Mouse (Mus musculus) kidney, adult 2 months (tissue): Measurements from ENCODE around the gene 4930544D05Rik. TPM values are rescaled to one million over a fixed set of nuclear protein-coding genes. Genes with fewer than 3 reads are reported as not detected.
A peak's percentile ranks its signal among the peaks of the same experiment; 100 is the strongest.

Experiments
- DNase-seq: peaks from one replicate; pipeline ENCODE4 v3.0.0; 2021
- H3K27ac ChIP-seq: fragments of 200-500 bp; 2 replicates; pipeline ENCODE4 v1.5.1; 2012; ENCODE audit warnings: low read depth, low read length, control low read depth, inconsistent platforms; ENCODE audit not compliant: insufficient read depth
- H3K27me3 ChIP-seq: fragments of 200-500 bp; replicated peaks from 2 replicates; pipeline ENCODE4 v1.6.1; 2012; ENCODE audit warnings: mild to moderate bottlenecking, moderate library complexity, low read length, inconsistent platforms; ENCODE audit not compliant: control insufficient read depth, insufficient read depth
- H3K36me3 ChIP-seq: fragments of 200-500 bp; 2 replicates; pipeline ENCODE4 v1.6.1; 2012; ENCODE audit warnings: mild to moderate bottlenecking, moderate library complexity, low read length, inconsistent platforms; ENCODE audit not compliant: control insufficient read depth, insufficient read depth
- H3K4me1 ChIP-seq: fragments of 200-500 bp; 2 replicates; pipeline ENCODE4 v1.6.1; 2011; ENCODE audit warnings: low read length; ENCODE audit not compliant: control insufficient read depth, insufficient read depth
- H3K4me3 ChIP-seq: fragments of 200-500 bp; 2 replicates; pipeline ENCODE4 v1.5.1; 2011; ENCODE audit warnings: mild to moderate bottlenecking, low read depth, low read length, control low read depth; ENCODE audit not compliant: insufficient read depth
- CTCF ChIP-seq: fragments of 200-500 bp; conservative IDR thresholded peaks from 2 replicates; pipeline ENCODE4 v1.5.1; 2011; ENCODE audit warnings: low read depth, mild to moderate bottlenecking, control low read depth, low read length, moderate library complexity, mixed read lengths; ENCODE audit not compliant: insufficient read depth, insufficient read length
- POLR2A ChIP-seq: fragments of 200-500 bp; IDR thresholded peaks from one replicate; pipeline ENCODE4 v1.6.1; 2011; ENCODE audit warnings: low read depth, low read length, control low read depth
- WGBS: fragments of 180-500 bp; shearing (Covaris S2); methylation state at CpG from one replicate; pipeline ENCODE4 v1.1.7; 2018; 5-methylcytosine and 5-hydroxymethylcytosine counted together
- polyA plus RNA-seq: library from polyadenylated mRNA; depleted of rRNA; stranded (reverse); fragments of >200 nt; gene quantifications from 2 replicates; pipeline ENCODE4 v1.2.3, GENCODE M21; 2012

The 4930544D05Rik gene
- polyA plus RNA-seq, 1 experiment, result not detected

DNA sequence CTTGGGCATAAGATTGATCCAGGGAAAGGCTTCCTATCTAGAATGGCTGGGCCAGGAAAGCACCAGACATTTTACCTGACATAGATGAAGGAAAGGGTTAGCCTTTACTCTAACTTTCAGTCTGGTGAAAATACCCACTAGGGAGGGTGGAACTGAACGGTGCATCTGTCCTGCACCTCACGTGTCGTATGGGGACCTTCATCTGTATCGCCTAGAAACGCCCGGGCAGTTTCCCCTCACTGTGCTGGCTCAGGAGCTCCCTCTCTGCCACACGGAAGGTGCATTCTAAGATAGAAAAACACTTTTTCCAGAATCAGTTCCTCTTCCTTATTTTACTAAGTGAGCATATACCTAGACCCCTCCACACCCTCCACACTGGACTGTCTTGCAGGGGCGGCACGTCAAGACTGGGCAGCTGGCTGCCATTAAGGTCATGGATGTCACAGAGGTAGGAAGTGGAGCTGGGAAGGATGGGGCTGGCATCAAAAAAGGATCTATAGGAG, 17.1 kb upstream of the 4930544D05Rik start:
- DNase-seq, result no peak
- WGBS, result 79% methylated on average over 9 of the region's 9 CpGs

DNA sequence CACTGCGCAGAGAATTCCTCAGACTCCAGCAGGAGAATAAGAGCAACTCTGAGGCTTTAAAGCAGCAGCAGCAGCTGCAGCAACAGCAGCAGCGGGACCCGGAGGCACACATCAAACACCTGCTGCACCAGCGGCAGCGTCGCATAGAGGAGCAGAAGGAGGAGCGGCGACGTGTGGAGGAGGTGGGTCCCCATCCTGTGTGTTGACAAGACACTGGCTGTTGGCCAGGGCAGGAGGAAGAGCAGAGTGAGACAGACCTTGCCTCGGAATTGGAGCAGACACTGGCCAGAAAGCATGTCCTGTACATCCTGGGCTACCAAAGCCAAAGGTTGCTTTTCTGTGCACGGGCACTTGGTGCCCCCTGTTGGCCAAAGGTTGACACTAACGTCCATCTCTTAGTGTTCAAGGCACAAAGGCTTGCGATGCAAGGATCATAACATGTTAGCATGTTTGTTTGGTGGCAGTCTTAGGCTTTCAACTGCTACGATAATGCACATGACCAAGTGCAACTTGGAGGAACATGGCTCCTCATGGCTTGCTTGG, 10.6 kb upstream of the 4930544D05Rik start:
- DNase-seq, result peak; percentile 88
- no peaks in the 10 kb centered on the region; the same call in none of the 2 replicates for H3K36me3 ChIP-seq
- H3K4me3 ChIP-seq, result no peak overlapping the region
- TF ChIP-seq POLR2A (no peak), CTCF (peak; percentile 97)
- H3K27ac ChIP-seq, result no peak overlapping the region
- no peaks in the 10 kb centered on the region for H3K4me1 ChIP-seq
- H3K27me3 ChIP-seq, result no peaks in the 10 kb centered on the region
- WGBS, result 53% methylated on average over 14 of the region's 14 CpGs

More for the DNA sequence above, 17.1 kb upstream of the 4930544D05Rik start:
- no peak overlapping the region for H3K27ac ChIP-seq
- H3K27me3 ChIP-seq, result no peaks in the 10 kb centered on the region
- H3K4me3 ChIP-seq, result no peak overlapping the region
- no peaks in the 10 kb centered on the region for H3K36me3 ChIP-seq
- H3K4me1 ChIP-seq, result peaks cover 27% of the 10 kb centered on the region
- TF ChIP-seq POLR2A (no peak), CTCF (no peak)

DNA sequence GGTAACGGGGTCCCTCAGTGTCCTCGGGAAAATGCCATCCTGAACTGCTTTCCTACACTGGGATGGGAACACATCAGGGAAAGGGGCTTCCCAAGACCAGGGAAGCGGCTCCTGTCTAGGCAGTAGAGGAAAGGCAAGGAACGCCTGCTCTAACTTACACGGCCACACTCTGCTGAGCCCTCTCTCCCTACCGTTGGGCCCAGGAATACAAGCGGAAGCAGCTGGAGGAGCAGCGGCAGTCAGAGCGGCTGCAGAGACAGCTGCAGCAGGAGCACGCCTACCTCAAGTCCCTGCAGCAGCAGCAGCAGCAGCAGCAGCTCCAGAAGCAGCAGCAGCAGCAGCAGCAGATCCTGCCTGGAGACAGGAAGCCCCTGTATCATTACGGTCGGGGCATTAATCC, 8.9 kb upstream of the 4930544D05Rik start:
- H3K27me3 ChIP-seq, result no peaks in the 10 kb centered on the region
- H3K27ac ChIP-seq, result no peak overlapping the region
- H3K4me3 ChIP-seq, result no peak overlapping the region
- TF ChIP-seq CTCF (no peak), POLR2A (no peak)
- H3K36me3 ChIP-seq, result no peaks in the 10 kb centered on the region; the same call in none of the 2 replicates
- H3K4me1 ChIP-seq, result no peaks in the 10 kb centered on the region
- DNase-seq, result no peak
- WGBS, result 80% methylated on average over 12 of the region's 12 CpGs

GRCm38 (mm10) chr11:70607611-70608010, 8.0 kb upstream of the 4930544D05Rik start:
- no peak for DNase-seq
- 82% methylated on average over 9 of the region's 9 CpGs for WGBS
- Histone ChIP-seq H3K27me3 (no peaks in the 10 kb centered on the region), H3K36me3 (no peaks in the 10 kb centered on the region; the same call in none of the 2 replicates), H3K4me1 (no peaks in the 10 kb centered on the region), H3K27ac (no peak overlapping the region), H3K4me3 (no peak overlapping the region)
- TF ChIP-seq POLR2A (no peak), CTCF (no peak)

- Histone ChIP-seq H3K4me3 (no peak overlapping the region), H3K36me3 (no peaks in the 10 kb centered on the region; the same call in none of the 2 replicates), H3K27ac (no peak overlapping the region), H3K27me3 (no peaks in the 10 kb centered on the region), H3K4me1 (no peaks in the 10 kb centered on the region)
- TF ChIP-seq POLR2A (no peak), CTCF (peak; percentile 60)
- peak; percentile 86 for DNase-seq
- 73% methylated on average over 26 of the region's 26 CpGs for WGBS
Measured at GRCm38 (mm10) chr11:70608381-70609066, 7.1 kb upstream of the 4930544D05Rik start.

DNA sequence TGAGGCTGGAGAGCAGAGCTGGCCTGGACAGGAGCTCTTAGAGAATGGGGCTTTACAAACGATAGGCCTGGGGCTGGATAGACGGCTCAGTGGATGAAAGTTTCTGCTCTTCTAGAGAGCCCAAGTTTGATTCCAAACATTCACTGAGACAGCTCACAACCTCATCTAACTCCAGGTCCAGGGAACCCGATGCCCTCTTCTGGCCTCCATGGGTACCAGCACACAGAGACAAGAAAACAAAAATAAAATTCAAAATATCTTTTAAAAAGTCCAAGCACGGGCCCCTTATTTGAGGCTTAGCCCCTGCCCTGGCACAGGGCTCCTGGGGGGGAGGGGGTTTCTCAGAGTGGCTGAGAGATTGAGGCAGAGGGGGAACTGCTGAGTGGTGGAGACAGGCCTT, 4.9 kb upstream of the 4930544D05Rik start:
- Histone ChIP-seq H3K36me3 (no peaks in the 10 kb centered on the region; the same call in none of the 2 replicates), H3K27me3 (no peaks in the 10 kb centered on the region), H3K4me1 (peaks cover 5% of the 10 kb centered on the region; the same call in 1 of the 2 replicates), H3K27ac (no peak overlapping the region), H3K4me3 (no peak overlapping the region)
- WGBS, result 84% methylated on average over 4 of the region's 4 CpGs
- no peak for DNase-seq
- TF ChIP-seq POLR2A (no peak), CTCF (no peak; the same call in 1 of the 2 replicates)

GRCm38 (mm10) chr11:70612505-70612904, 3.1 kb upstream of the 4930544D05Rik start:
- 74% methylated on average over 7 of the region's 7 CpGs for WGBS
- H3K4me1 ChIP-seq, result peaks cover 5% of the 10 kb centered on the region; the same call in 1 of the 2 replicates
- H3K4me3 ChIP-seq, result no peak overlapping the region
- H3K36me3 ChIP-seq, result no peaks in the 10 kb centered on the region; the same call in none of the 2 replicates
- peak; percentile 47; the same call in 1 of the 2 replicates for TF ChIP-seq CTCF
- TF ChIP-seq POLR2A, result no peak
- H3K27me3 ChIP-seq, result no peaks in the 10 kb centered on the region
- no peak overlapping the region for H3K27ac ChIP-seq
- DNase-seq, result peak; percentile 27

GRCm38 (mm10) chr11:70615074-70615473, 574 bp upstream of the 4930544D05Rik start:
- DNase-seq, result peak; percentile 80
- 4% methylated on average over 17 of the region's 17 CpGs for WGBS
- H3K27ac ChIP-seq, result no peak overlapping the region
- peaks cover 5% of the 10 kb centered on the region; the same call in 1 of the 2 replicates for H3K4me1 ChIP-seq
- H3K36me3 ChIP-seq, result no peaks in the 10 kb centered on the region
- peak overlapping the region; percentile 45 for H3K4me3 ChIP-seq
- no peaks in the 10 kb centered on the region for H3K27me3 ChIP-seq
- TF ChIP-seq CTCF (no peak; the same call in 1 of the 2 replicates), POLR2A (no peak)
